Mouse (Mus musculus): ENCODE measurements around the gene Tbc1d22b. TPM values are rescaled to one million over a fixed set of nuclear protein-coding genes. Genes with fewer than 3 reads are reported as not detected.

Gene Tbc1d22b
- polyA plus RNA-seq, 1 experiment from 2014 or later, result 14.9 TPM

DNA sequence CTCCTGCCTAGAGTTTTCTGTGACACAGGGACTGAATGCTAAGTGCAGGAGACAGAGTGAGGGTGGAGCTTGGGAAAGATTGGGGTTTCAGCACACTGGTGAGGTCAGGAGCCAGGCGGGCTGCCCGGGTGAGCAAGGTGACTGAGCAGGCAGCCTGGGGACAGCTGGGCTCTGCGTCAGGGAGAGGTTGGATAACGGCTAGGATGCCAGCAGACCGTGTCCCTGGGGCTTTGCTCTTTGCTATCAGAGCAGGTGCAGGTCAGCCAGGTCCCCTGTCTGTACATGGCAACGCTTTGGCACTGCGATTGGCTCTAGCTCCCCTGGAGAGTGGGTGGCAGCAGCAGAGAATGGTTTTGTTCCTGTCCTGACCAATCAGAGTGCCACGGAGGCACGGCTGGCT lies 77.7 kb downstream of the Tbc1d22b start:
- H3K4me2 ChIP-seq, result no peak overlapping the region
- no peak overlapping the region for H3K4me3 ChIP-seq
- 93% methylated on average over 9 of the region's 9 CpGs for WGBS
- H3K27me3 ChIP-seq (replicated peaks), result no peaks in the 10 kb centered on the region
- H3K4me1 ChIP-seq (replicated peaks), result no peaks in the 10 kb centered on the region
- H3K36me3 ChIP-seq, result peaks cover 94% of the 10 kb centered on the region
- H3K9ac ChIP-seq, result no peak overlapping the region
- no peaks in the 10 kb centered on the region for H3K9me3 ChIP-seq (replicated peaks)
- no peak for ATAC-seq (ENCODE audit: insufficient number of reproducible peaks, low FRiP score)
- H3K27ac ChIP-seq (ENCODE audit: poor library complexity, severe bottlenecking), result no peak overlapping the region

DNA sequence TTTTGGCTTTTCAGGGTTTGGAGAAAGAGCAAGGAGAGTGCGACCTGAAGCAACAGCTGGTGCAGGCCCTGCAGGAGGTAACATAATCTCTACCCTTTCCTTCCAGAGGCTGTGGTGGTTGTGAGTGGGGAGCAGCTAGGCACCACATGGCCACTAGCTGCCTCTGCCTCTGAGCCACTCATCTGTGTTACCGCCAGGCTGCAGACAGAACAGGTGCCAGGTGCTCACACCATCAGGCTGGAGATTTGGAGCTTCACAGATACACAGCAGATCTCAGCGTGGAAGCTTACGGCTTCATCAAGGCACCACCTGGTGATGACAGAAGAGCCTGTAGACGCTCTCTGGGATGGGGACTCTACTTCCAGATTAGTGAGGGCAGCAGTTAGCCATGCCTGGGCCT lies 79.4 kb downstream of the Tbc1d22b start:
- peaks cover 93% of the 10 kb centered on the region for H3K36me3 ChIP-seq

DNA sequence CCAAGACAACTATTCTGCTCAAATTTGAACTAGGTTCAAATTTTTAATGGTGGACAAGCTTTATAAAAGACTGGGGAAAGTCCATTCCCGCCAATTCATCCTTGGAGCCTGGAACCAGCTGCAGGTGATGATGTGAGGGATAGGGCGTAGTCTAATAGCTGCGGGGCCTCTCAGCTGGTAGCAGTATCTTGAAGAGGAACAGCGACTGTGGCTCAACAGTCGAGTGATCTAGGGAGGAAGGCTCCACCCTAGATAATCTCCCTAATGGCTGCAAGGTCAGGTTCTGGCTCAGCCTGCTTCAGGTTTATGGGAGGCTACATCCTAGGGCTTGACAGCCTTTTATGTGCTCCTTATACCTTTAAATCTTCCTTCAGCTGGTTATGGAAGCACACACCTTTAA lies 80.0 kb downstream of the Tbc1d22b start:
- Histone ChIP-seq H3K27ac (ENCODE audit: poor library complexity, severe bottlenecking) (no peak overlapping the region), H3K4me2 (no peak overlapping the region), H3K9ac (no peak overlapping the region), H3K4me3 (no peak overlapping the region), H3K36me3 (peaks cover 95% of the 10 kb centered on the region), H3K27me3 (replicated peaks) (no peaks in the 10 kb centered on the region), H3K4me1 (replicated peaks) (no peaks in the 10 kb centered on the region), H3K9me3 (replicated peaks) (no peaks in the 10 kb centered on the region)
- no peak for ATAC-seq (ENCODE audit: insufficient number of reproducible peaks, low FRiP score)
- WGBS, result 49% methylated on average over 5 of the region's 5 CpGs

More for the DNA sequence above, 79.4 kb downstream of the Tbc1d22b start:
- ATAC-seq (ENCODE audit: insufficient number of reproducible peaks, low FRiP score), result no peak
- 74% methylated on average over 5 of the region's 5 CpGs for WGBS
- Histone ChIP-seq H3K4me1 (replicated peaks) (no peaks in the 10 kb centered on the region), H3K27ac (ENCODE audit: poor library complexity, severe bottlenecking) (no peak overlapping the region), H3K4me3 (no peak overlapping the region), H3K4me2 (no peak overlapping the region), H3K9ac (no peak overlapping the region), H3K27me3 (replicated peaks) (no peaks in the 10 kb centered on the region), H3K9me3 (replicated peaks) (no peaks in the 10 kb centered on the region)

DNA sequence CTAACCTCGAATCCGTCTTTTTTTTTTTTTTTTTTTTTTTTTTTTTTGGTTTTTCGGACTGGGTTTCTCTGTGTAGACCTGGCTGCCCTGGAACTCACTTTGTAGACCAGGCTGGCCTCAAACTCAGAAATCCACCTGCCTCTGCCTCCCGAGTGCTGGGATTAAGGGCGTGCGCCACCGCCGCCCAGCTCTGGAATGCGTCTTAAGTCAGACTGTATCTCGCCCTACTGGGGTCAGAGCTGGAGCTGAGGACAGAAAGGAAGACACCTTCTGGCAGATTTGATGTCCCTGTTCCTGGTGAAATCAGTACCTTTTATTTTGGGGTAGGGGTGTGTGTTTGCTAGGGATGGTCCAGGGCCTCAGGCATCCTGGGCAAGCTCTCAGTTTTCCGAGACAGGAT lies 82.7 kb downstream of the Tbc1d22b start:
- Histone ChIP-seq H3K36me3 (peaks cover 93% of the 10 kb centered on the region), H3K4me3 (no peak overlapping the region), H3K27ac (ENCODE audit: poor library complexity, severe bottlenecking) (no peak overlapping the region), H3K4me2 (no peak overlapping the region), H3K4me1 (replicated peaks) (peaks cover 9% of the 10 kb centered on the region), H3K9me3 (replicated peaks) (no peaks in the 10 kb centered on the region), H3K27me3 (replicated peaks) (no peaks in the 10 kb centered on the region), H3K9ac (no peak overlapping the region)
- WGBS, result 90% methylated on average over 11 of the region's 11 CpGs
- no peak for ATAC-seq (ENCODE audit: insufficient number of reproducible peaks, low FRiP score)

DNA sequence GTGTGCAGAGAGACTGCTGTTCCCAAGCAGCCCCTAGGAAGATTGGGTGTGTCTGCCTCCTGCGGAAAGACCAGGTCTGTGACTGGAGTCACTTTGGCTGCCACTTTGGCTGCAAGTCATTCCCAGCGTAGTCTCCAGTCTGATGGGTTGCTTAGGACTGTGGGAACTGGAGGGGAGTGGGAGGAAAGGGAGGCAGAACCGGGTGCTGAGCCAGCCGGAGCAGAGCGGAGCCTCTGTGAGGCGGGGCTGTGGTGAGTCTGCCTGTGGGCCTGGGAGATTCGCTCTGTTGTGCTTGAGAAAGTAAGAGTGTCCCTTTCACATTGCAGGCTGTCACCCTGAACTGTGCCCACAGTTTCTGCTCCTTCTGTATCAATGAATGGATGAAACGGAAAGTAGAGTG lies 85.9 kb downstream of the Tbc1d22b start:
- no peak overlapping the region for H3K27ac ChIP-seq (ENCODE audit: poor library complexity, severe bottlenecking)
- H3K4me2 ChIP-seq, result no peak overlapping the region
- peaks cover 88% of the 10 kb centered on the region for H3K36me3 ChIP-seq
- H3K4me1 ChIP-seq (replicated peaks), result peaks cover 16% of the 10 kb centered on the region
- no peaks in the 10 kb centered on the region for H3K9me3 ChIP-seq (replicated peaks)
- no peak overlapping the region for H3K9ac ChIP-seq
- no peaks in the 10 kb centered on the region for H3K27me3 ChIP-seq (replicated peaks)
- no peak overlapping the region for H3K4me3 ChIP-seq
- ATAC-seq (ENCODE audit: insufficient number of reproducible peaks, low FRiP score), result no peak
- WGBS, result 84% methylated on average over 8 of the region's 8 CpGs

DNA sequence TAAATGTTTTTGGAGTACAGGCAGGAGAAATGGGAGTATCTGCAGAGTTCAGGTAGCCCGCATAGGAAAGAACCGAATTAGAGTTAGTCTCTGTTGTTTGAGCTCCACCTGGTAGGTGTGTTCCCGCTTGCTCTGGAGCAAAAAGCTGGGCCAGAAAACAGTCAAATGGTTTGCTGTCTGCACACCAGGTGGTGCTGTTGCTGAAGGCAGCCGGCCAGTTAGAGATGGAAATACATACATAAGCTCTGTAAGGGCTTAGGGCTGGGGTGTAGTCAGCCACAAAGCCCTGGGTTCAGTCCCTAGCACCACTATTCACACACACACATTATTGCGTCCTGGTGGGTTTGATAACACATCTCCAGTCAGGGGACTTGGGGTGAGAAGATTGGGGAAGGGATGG lies 86.5 kb downstream of the Tbc1d22b start:
- no peak overlapping the region for H3K27ac ChIP-seq (ENCODE audit: poor library complexity, severe bottlenecking)
- no peaks in the 10 kb centered on the region for H3K27me3 ChIP-seq (replicated peaks)
- WGBS, result 60% methylated on average over 5 of the region's 5 CpGs
- H3K9me3 ChIP-seq (replicated peaks), result no peaks in the 10 kb centered on the region
- no peak overlapping the region for H3K9ac ChIP-seq
- no peak for ATAC-seq (ENCODE audit: insufficient number of reproducible peaks, low FRiP score)
- peaks cover 16% of the 10 kb centered on the region for H3K4me1 ChIP-seq (replicated peaks)
- no peak overlapping the region for H3K4me2 ChIP-seq
- no peak overlapping the region for H3K4me3 ChIP-seq
- peaks cover 88% of the 10 kb centered on the region for H3K36me3 ChIP-seq

DNA sequence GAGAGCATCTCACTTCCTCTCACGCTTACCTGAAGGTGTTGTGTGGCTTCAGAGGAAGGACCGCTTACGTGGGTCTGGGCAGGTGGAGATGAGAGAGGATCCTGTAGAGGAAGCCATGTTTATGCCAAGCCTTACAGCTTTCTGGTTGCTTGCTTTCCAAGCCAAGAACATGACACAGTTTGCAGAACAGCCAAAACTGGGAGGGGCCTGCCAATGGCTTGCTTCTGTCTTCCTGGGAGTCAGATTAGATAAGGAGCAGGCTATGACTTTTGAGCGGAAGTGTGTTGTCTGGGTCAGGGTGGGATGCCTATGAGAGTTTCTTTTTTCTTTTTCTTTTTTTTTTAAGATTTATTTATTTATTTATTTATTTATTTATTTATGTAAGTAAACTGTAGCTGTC lies 87.8 kb downstream of the Tbc1d22b start:
- Histone ChIP-seq H3K27me3 (replicated peaks) (no peaks in the 10 kb centered on the region), H3K9ac (no peak overlapping the region), H3K4me1 (replicated peaks) (peaks cover 16% of the 10 kb centered on the region), H3K27ac (ENCODE audit: poor library complexity, severe bottlenecking) (no peak overlapping the region), H3K36me3 (peaks cover 90% of the 10 kb centered on the region), H3K9me3 (replicated peaks) (no peaks in the 10 kb centered on the region), H3K4me3 (no peak overlapping the region), H3K4me2 (no peak overlapping the region)
- ATAC-seq (ENCODE audit: insufficient number of reproducible peaks, low FRiP score), result peak; percentile 39; the same call in 1 of the 2 replicates
- 73% methylated on average over 4 of the region's 4 CpGs for WGBS

DNA sequence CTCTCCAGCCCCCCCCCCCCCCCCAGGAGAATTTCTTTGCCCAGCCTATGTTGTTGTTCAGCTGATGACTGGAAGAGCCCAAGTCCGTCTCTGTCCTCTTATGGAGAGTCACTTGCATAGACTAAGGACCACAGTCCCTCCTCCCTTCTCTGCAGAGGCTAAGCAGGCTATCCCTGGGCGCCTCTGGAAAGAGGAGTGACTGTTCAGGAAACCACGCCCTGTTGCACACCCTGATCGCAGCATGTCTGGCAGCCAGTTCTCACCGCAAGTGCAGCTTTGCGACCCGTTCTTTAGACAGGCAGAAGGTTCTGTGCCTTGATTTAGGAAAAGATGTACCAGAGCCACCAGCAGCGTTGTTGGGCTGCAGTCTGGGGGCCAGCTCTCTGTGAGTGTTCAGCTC lies 88.3 kb downstream of the Tbc1d22b start:
- no peak overlapping the region for H3K4me2 ChIP-seq
- no peaks in the 10 kb centered on the region for H3K27me3 ChIP-seq (replicated peaks)
- H3K9ac ChIP-seq, result no peak overlapping the region
- WGBS, result 61% methylated on average over 8 of the region's 8 CpGs
- ATAC-seq (ENCODE audit: insufficient number of reproducible peaks, low FRiP score), result no peak
- H3K4me1 ChIP-seq (replicated peaks), result peaks cover 16% of the 10 kb centered on the region
- H3K27ac ChIP-seq (ENCODE audit: poor library complexity, severe bottlenecking), result peak overlapping the region; percentile 22; the same call in 1 of the 2 replicates
- no peaks in the 10 kb centered on the region for H3K9me3 ChIP-seq (replicated peaks)
- H3K36me3 ChIP-seq, result peaks cover 91% of the 10 kb centered on the region
- no peak overlapping the region for H3K4me3 ChIP-seq

DNA sequence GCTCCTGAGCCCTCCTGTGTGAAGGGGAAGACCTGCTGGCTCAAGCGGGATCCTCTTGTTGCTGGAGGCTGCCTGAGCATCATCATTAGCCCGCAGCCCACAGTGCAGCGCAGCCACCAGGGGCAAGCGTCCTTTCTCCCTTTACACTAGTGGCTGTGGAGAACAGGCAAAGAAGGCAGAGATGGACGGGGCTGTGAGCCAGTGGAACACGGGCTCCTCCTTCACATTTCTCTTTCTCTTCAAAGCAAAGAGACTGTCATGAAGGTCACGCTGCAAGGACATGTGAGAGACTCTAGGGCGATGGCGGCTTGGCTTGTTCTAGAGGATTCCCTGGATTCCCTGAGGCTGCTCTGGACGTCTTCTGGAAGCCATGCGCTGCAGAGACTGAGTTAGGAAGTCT lies 91.4 kb downstream of the Tbc1d22b start:
- Histone ChIP-seq H3K27ac (ENCODE audit: poor library complexity, severe bottlenecking) (no peak overlapping the region), H3K36me3 (peaks cover 66% of the 10 kb centered on the region), H3K27me3 (replicated peaks) (no peaks in the 10 kb centered on the region), H3K4me2 (no peak overlapping the region), H3K4me3 (no peak overlapping the region), H3K4me1 (replicated peaks) (peaks cover 26% of the 10 kb centered on the region), H3K9me3 (replicated peaks) (no peaks in the 10 kb centered on the region), H3K9ac (no peak overlapping the region)
- 84% methylated on average over 11 of the region's 11 CpGs for whole genome bisulfite sequencing
- no peak for ATAC-seq (ENCODE audit: insufficient number of reproducible peaks, low FRiP score)

DNA sequence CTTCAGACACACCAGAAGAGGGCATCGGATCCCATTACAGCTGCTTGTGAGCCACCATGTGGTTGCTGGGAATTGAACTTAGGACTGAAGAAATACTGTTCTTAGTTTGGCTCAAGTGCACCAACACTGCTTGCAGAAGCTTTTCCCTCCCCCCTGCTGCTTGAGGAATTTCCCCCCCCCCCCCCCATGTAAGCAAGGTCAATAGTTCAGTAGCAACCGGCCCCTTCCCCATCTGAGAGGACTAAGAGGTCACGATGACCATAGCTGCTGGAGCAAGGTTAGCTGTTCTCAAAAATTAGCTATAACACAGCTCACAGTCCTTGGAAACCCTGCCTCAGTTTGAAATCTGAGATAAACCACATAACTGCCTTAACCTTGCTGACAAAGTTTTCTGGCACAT lies 92.6 kb downstream of the Tbc1d22b start:
- peaks cover 62% of the 10 kb centered on the region for H3K36me3 ChIP-seq
- 68% methylated on average over 3 of the region's 3 CpGs for WGBS

More for the DNA sequence above, 92.6 kb downstream of the Tbc1d22b start:
- Histone ChIP-seq H3K27ac (ENCODE audit: poor library complexity, severe bottlenecking) (no peak overlapping the region), H3K4me3 (no peak overlapping the region), H3K27me3 (replicated peaks) (no peaks in the 10 kb centered on the region), H3K9me3 (replicated peaks) (no peaks in the 10 kb centered on the region), H3K4me2 (no peak overlapping the region), H3K4me1 (replicated peaks) (peaks cover 18% of the 10 kb centered on the region), H3K9ac (no peak overlapping the region)
- no peak for ATAC-seq (ENCODE audit: insufficient number of reproducible peaks, low FRiP score)
